Mouse (Mus musculus) cerebellum, postnatal 36 days (tissue): Measurements from ENCODE around the gene Shprh.
"Not testable (repeated sequence)": the region's sequence is repeated elsewhere in the genome, so short reads cannot be mapped to it uniquely, and the experiment has no call there.

Source experiments
- DNase-seq, 2 experiments: peaks; one replicate each; pipeline ENCODE4 v3.0.0; 2021 to 2022; ENCODE audit warnings: mixed read lengths in 2 of 2

Shprh gene

GRCm38 (mm10) chr10:11250247-11250997 is 101.2 kb downstream of the Shprh start:
- DNase-seq, result no peak

DNA sequence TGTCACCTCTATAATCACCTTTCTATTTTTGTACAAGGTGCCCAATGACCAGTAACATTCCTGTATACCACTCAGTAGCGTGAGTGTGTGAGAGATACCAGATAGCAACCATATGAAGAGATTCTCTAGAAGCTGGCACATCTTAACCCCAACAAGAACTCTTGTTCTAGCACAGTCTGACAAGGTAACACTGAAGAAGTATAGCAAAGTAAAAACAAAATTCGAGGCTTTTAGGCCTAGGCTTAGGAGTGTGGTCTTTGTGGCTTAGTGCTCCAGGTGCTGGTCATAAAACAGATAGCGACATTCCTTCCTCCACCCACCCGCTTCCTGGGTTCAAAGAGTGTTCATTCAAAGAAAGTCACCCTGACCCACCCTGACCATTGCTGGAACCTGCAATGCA is 104.4 kb downstream of the Shprh start:
- DNase-seq, result not testable (repeated sequence)

- DNase-seq, result no peak
Observed at GRCm38 (mm10) chr10:11260119-11260518, 110.9 kb downstream of the Shprh start.

- DNase-seq, result not testable (repeated sequence)
Observed at GRCm38 (mm10) chr10:11262292-11262691, 113.1 kb downstream of the Shprh start.

- not testable (repeated sequence) for DNase-seq
Observed at GRCm38 (mm10) chr10:11263795-11264194, 114.6 kb downstream of the Shprh start.
